Mouse (Mus musculus): ENCODE results near the gene Camk2d. TPM values are rescaled to one million over a fixed set of nuclear protein-coding genes. Genes with fewer than 3 reads are reported as not detected.

The Camk2d gene
- total and polyA plus RNA-seq, 3 experiments: 0.07 to 0.35 TPM; not detected in 1

DNA sequence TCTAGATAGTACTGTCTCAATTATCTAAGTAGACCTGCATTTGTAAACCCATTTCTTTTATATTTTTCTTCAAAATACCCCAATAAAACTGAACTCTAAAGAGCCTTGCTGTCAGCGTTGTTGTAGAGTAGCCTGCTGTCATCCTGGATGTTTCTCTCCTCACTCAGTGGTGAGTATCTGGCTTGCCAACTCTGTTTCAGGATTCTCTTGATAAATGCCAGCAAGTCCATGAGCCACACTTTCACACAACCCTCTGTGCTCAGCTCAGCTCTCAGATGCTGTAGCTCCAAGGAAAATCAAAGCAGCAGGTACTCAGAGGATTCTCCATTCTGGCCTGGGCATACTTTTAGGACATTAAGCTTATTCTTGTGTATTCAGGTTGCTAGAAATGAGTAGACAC, 109.4 kb downstream of the Camk2d start:
- Histone ChIP-seq H3K4me1 (ENCODE audit: control insufficient read depth in 1 of 2, insufficient read depth in 2 of 2, low read length in 2 of 2) (no peaks in the 10 kb centered on the region), H3K9ac (ENCODE audit: control insufficient read depth, low read depth, low read length, poor library complexity, severe bottlenecking) (no peak overlapping the region), H3K4me3 (ENCODE audit: control insufficient read depth in 1 of 2, insufficient read depth in 1 of 2, low read depth in 2 of 2, low read length in 2 of 2) (no peak overlapping the region), H3K27ac (ENCODE audit: control insufficient read depth, low read depth, low read length) (no peak overlapping the region), H3K27me3 (ENCODE audit: control insufficient read depth in 1 of 2, insufficient read depth in 2 of 2, low read length in 2 of 2) (no peaks in the 10 kb centered on the region), H3K36me3 (ENCODE audit: control insufficient read depth in 1 of 2, insufficient read depth in 2 of 2, low read length in 2 of 2) (no peaks in the 10 kb centered on the region), H3K9me3 (replicated peaks; ENCODE audit: insufficient read depth, low read length) (no peaks in the 10 kb centered on the region), H3K79me2 (ENCODE audit: control insufficient read depth, insufficient read depth, low read length, poor library complexity) (no peaks in the 10 kb centered on the region)
- DNase-seq (ENCODE audit: low read depth, low spot score): no peak
- no peak for TF ChIP-seq CHD2 (IDR thresholded peaks at IDR 0.05; ENCODE audit: low read length)

DNA sequence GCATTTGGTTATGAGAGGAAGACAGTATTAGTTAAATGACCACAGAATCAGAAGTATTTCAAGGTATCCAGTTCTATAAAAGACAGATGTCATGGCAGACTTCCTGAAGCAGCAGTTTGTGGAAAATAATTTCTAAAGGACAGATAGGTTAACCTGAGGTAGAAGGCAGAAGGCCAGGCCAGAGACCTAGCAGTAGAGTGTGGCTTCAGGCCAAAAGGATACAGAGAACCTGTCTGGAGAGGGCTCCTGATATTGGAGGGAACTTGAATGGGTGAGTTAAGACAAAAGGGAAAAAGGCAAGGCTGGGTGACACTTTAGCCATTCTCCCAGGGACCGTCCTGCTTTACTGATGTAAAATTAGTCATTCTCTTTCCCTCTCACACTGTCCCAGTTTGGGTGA, 118.2 kb downstream of the Camk2d start:
- H3K27ac ChIP-seq (ENCODE audit: control insufficient read depth, low read depth, low read length): no peak overlapping the region
- H3K36me3 ChIP-seq (ENCODE audit: control insufficient read depth in 1 of 2, insufficient read depth in 2 of 2, low read length in 2 of 2): no peaks in the 10 kb centered on the region
- no peak overlapping the region for H3K4me3 ChIP-seq (ENCODE audit: control insufficient read depth in 1 of 2, insufficient read depth in 1 of 2, low read depth in 2 of 2, low read length in 2 of 2)
- no peak for DNase-seq (ENCODE audit: low read depth, low spot score)
- TF ChIP-seq MAZ (IDR thresholded peaks at IDR 0.05; ENCODE audit: low read depth, low read length) (no peak), JUND (IDR thresholded peaks at IDR 0.05; ENCODE audit: low read depth, low read length) (no peak), TCF12 (IDR thresholded peaks at IDR 0.05; ENCODE audit: low read depth, low read length) (no peak)
- no peaks in the 10 kb centered on the region for H3K4me1 ChIP-seq (ENCODE audit: control insufficient read depth in 1 of 2, insufficient read depth in 2 of 2, low read length in 2 of 2)
- no peak overlapping the region for H3K9ac ChIP-seq (ENCODE audit: control insufficient read depth, low read depth, low read length, poor library complexity, severe bottlenecking)
- H3K9me3 ChIP-seq (replicated peaks; ENCODE audit: insufficient read depth, low read length): no peaks in the 10 kb centered on the region
- H3K27me3 ChIP-seq (ENCODE audit: control insufficient read depth in 1 of 2, insufficient read depth in 2 of 2, low read length in 2 of 2): no peaks in the 10 kb centered on the region
- no peaks in the 10 kb centered on the region for H3K79me2 ChIP-seq (ENCODE audit: control insufficient read depth, insufficient read depth, low read length, poor library complexity)

DNA sequence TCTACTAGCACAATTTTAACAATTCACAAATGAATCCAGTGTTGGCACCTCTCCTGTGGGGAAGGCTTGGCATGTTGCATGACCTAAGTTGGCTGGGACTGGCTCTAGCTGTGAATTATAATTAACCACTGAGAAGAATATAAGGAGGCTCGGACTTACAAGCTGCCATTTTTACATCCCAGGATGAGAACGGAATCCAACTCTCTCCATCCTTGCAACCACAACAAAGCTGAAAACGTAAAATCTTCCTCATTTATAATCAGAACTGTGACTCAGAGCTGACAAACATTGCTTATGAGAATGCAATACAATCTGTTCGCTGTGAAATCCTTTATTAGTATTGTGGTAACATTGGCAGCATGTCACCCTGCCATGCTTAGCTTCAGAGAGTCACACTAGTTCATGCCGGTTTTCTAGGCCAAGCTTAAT, 126.9 kb downstream of the Camk2d start:
- Histone ChIP-seq H3K27ac (ENCODE audit: control insufficient read depth, low read depth, low read length) (no peak overlapping the region), H3K9ac (ENCODE audit: control insufficient read depth, low read depth, low read length, poor library complexity, severe bottlenecking) (no peak overlapping the region), H3K36me3 (ENCODE audit: control insufficient read depth in 1 of 2, insufficient read depth in 2 of 2, low read length in 2 of 2) (no peaks in the 10 kb centered on the region), H3K4me3 (ENCODE audit: control insufficient read depth in 1 of 2, insufficient read depth in 1 of 2, low read depth in 2 of 2, low read length in 2 of 2) (no peak overlapping the region), H3K4me1 (ENCODE audit: control insufficient read depth in 1 of 2, insufficient read depth in 2 of 2, low read length in 2 of 2) (no peaks in the 10 kb centered on the region), H3K79me2 (ENCODE audit: control insufficient read depth, insufficient read depth, low read length, poor library complexity) (no peaks in the 10 kb centered on the region), H3K27me3 (ENCODE audit: control insufficient read depth in 1 of 2, insufficient read depth in 2 of 2, low read length in 2 of 2) (no peaks in the 10 kb centered on the region), H3K9me3 (replicated peaks; ENCODE audit: insufficient read depth, low read length) (no peaks in the 10 kb centered on the region)
- TF ChIP-seq KAT2A (conservative IDR thresholded peaks at IDR 0.05; ENCODE audit: low read depth, low read length) (no peak), GATA1 (IDR thresholded peaks at IDR 0.05; ENCODE audit: low read depth, low read length) (no peak), GABPA (IDR thresholded peaks at IDR 0.05; ENCODE audit: low read depth, low read length) (no peak), E2F4 (IDR thresholded peaks at IDR 0.05; ENCODE audit: borderline replicate concordance, low read depth, low read length) (no peak), ZMIZ1 (IDR thresholded peaks at IDR 0.05; ENCODE audit: low read depth, low read length) (no peak), POLR2AphosphoS5 (IDR thresholded peaks at IDR 0.05; ENCODE audit: borderline replicate concordance, low read depth, low read length) (no peak), NELFE (IDR thresholded peaks at IDR 0.05; ENCODE audit: low read depth, low read length) (no peak), NRF1 (IDR thresholded peaks at IDR 0.05; ENCODE audit: insufficient read depth, low read depth, low read length, poor library complexity, severe bottlenecking) (no peak), TAL1 (IDR thresholded peaks at IDR 0.05; ENCODE audit: low read length) (no peak), ELF1 (IDR thresholded peaks at IDR 0.05; ENCODE audit: low read depth, low read length) (no peak), MAZ (IDR thresholded peaks at IDR 0.05; ENCODE audit: low read depth, low read length) (no peak), MAFK (IDR thresholded peaks at IDR 0.05; ENCODE audit: borderline replicate concordance, low read depth, low read length) (no peak)
- DNase-seq (ENCODE audit: low read depth, low spot score): no peak

Data from MEL (cell line).